Mouse (Mus musculus) forebrain, postnatal 0 days (tissue): ENCODE data around the gene Prickle2. TPM values are rescaled to one million over a fixed set of nuclear protein-coding genes. Genes with fewer than 3 reads are reported as not detected.
A peak's percentile ranks its signal among the peaks of the same experiment; 100 is the strongest.

Source experiments
- ATAC-seq: fragments of 200-750 bp; cut with Nextera tagmentation; 2 replicates; pipeline ENCODE4 v1.8.0; 2017; ENCODE audit warnings: mild to moderate bottlenecking, moderate library complexity
- DNase-seq: peaks from one replicate; pipeline ENCODE4 v3.0.0-alpha.2; 2015
- H3K27ac ChIP-seq: fragments of 300-500 bp; sonication (generic); 2 replicates; pipeline ENCODE4 v1.5.1; 2014; ENCODE audit warnings: low read depth, mild to moderate bottlenecking, antibody characterized with exemption, low read length, moderate library complexity, mixed read lengths
- H3K27me3 ChIP-seq: fragments of 300-500 bp; sonication (generic); 2 replicates; pipeline ENCODE4 v1.6.1; 2014; ENCODE audit warnings: mild to moderate bottlenecking, low read length, mixed read lengths; ENCODE audit not compliant: insufficient read depth
- H3K36me3 ChIP-seq: fragments of 300-500 bp; sonication (generic); 2 replicates; pipeline ENCODE4 v1.6.1; 2014; ENCODE audit warnings: mild to moderate bottlenecking, moderate library complexity; ENCODE audit not compliant: insufficient read depth
- H3K4me1 ChIP-seq: fragments of 300-500 bp; sonication (generic); 2 replicates; pipeline ENCODE4 v1.6.1; 2014; ENCODE audit warnings: antibody characterized with exemption; ENCODE audit not compliant: insufficient read depth
- H3K4me2 ChIP-seq: fragments of 300-500 bp; sonication (generic); 2 replicates; pipeline ENCODE4 v1.6.1; 2014; ENCODE audit warnings: low read depth, mild to moderate bottlenecking, moderate library complexity
- H3K4me3 ChIP-seq: fragments of 300-500 bp; sonication (generic); 2 replicates; pipeline ENCODE4 v1.5.1; 2014; ENCODE audit warnings: low read depth, low read length, mixed read lengths
- H3K9ac ChIP-seq: fragments of 300-500 bp; sonication (generic); 2 replicates; pipeline ENCODE4 v1.6.1; 2014; ENCODE audit warnings: mild to moderate bottlenecking
- H3K9me3 ChIP-seq: fragments of 300-500 bp; sonication (generic); 2 replicates; pipeline ENCODE4 v1.6.1; 2016; ENCODE audit warnings: low read length
- CTCF ChIP-seq: sonication (generic); IDR thresholded peaks from 2 replicates; pipeline ENCODE4 v1.5.1; 2016; ENCODE audit warnings: antibody characterized with exemption, control low read depth, low read depth
- WGBS: fragments of 180-500 bp; shearing (Covaris S2); extraction: QIAGEN DNeasy Blood & Tissue Kit; methylation state at CpG from one replicate; pipeline ENCODE4 v1.1.7; 2014; 5-methylcytosine and 5-hydroxymethylcytosine counted together
- polyA plus RNA-seq: library from polyadenylated mRNA; unstranded; fragments of >200 nt; fragmentation: Nextera tagmentation; extraction: Ambion mirVana; gene quantifications from 2 replicates; pipeline ENCODE4 v1.2.1, GENCODE M21; 2015
- total RNA-seq: library from RNA; depleted of rRNA; stranded (reverse); fragments of >200 nt; gene quantifications from 2 replicates; pipeline ENCODE4 v1.2.3, GENCODE M21; 2014

Prickle2 gene
- total and polyA plus RNA-seq, 2 experiments from 2014 or later: 8.4 to 29.4 TPM

GRCm38 (mm10) chr6:92446662-92447061 is 259.3 kb downstream of the Prickle2 start:
- H3K4me3 ChIP-seq: no peak overlapping the region
- H3K27me3 ChIP-seq: no peaks in the 10 kb centered on the region
- no peaks in the 10 kb centered on the region for H3K4me1 ChIP-seq
- H3K9ac ChIP-seq: no peak overlapping the region
- no peak overlapping the region for H3K27ac ChIP-seq
- 63% methylated on average over 3 of the region's 3 CpGs for WGBS
- ATAC-seq (no peak), DNase-seq (no peak)
- no peaks in the 10 kb centered on the region for H3K9me3 ChIP-seq
- no peak overlapping the region for H3K4me2 ChIP-seq
- no peak for TF ChIP-seq CTCF
- no peaks in the 10 kb centered on the region for H3K36me3 ChIP-seq

GRCm38 (mm10) chr6:92441205-92441604 is 264.8 kb downstream of the Prickle2 start:
- no peak overlapping the region for H3K9ac ChIP-seq
- H3K27ac ChIP-seq: no peak overlapping the region
- ATAC-seq (no peak), DNase-seq (no peak)
- no peaks in the 10 kb centered on the region for H3K36me3 ChIP-seq
- 0 out of 2 replicates have a peak, but pooled peaks have one; percentile 27 for TF ChIP-seq CTCF
- WGBS: 55% methylated on average over 2 of the region's 3 CpGs
- H3K4me2 ChIP-seq: no peak overlapping the region
- H3K27me3 ChIP-seq: no peaks in the 10 kb centered on the region
- H3K4me3 ChIP-seq: no peak overlapping the region
- H3K9me3 ChIP-seq: no peaks in the 10 kb centered on the region
- no peaks in the 10 kb centered on the region for H3K4me1 ChIP-seq

- Histone ChIP-seq H3K36me3 (no peaks in the 10 kb centered on the region), H3K9ac (no peak overlapping the region), H3K27me3 (no peaks in the 10 kb centered on the region), H3K9me3 (no peaks in the 10 kb centered on the region), H3K4me3 (no peak overlapping the region), H3K4me2 (no peak overlapping the region), H3K4me1 (no peaks in the 10 kb centered on the region), H3K27ac (no peak overlapping the region)
- WGBS: 88% methylated on average over 3 of the region's 3 CpGs
- ATAC-seq (no peak), DNase-seq (no peak)
- no peak for TF ChIP-seq CTCF
Observed at GRCm38 (mm10) chr6:92440251-92440650, 265.7 kb downstream of the Prickle2 start.

GRCm38 (mm10) chr6:92432146-92432545 is 273.8 kb downstream of the Prickle2 start:
- Histone ChIP-seq H3K4me2 (no peak overlapping the region), H3K4me1 (no peaks in the 10 kb centered on the region), H3K4me3 (no peak overlapping the region), H3K27me3 (no peaks in the 10 kb centered on the region), H3K9me3 (no peaks in the 10 kb centered on the region), H3K9ac (no peak overlapping the region), H3K27ac (no peak overlapping the region), H3K36me3 (no peaks in the 10 kb centered on the region)
- 92% methylated on average over 5 of the region's 5 CpGs for WGBS
- DNase-seq (no peak), ATAC-seq (no peak)
- TF ChIP-seq CTCF: no peak

- TF ChIP-seq CTCF: no peak
- H3K27me3 ChIP-seq: no peaks in the 10 kb centered on the region
- no peak overlapping the region for H3K4me2 ChIP-seq
- no peaks in the 10 kb centered on the region for H3K36me3 ChIP-seq
- H3K4me1 ChIP-seq: no peaks in the 10 kb centered on the region
- H3K27ac ChIP-seq: no peak overlapping the region
- 63% methylated on average over 7 of the region's 7 CpGs for WGBS
- DNase-seq (no peak), ATAC-seq (no peak)
- no peak overlapping the region for H3K4me3 ChIP-seq
- no peak overlapping the region for H3K9ac ChIP-seq
- no peaks in the 10 kb centered on the region for H3K9me3 ChIP-seq
Observed at GRCm38 (mm10) chr6:92427406-92428171, 278.4 kb downstream of the Prickle2 start.

GRCm38 (mm10) chr6:92425901-92426300 is 280.1 kb downstream of the Prickle2 start:
- Histone ChIP-seq H3K27ac (no peak overlapping the region), H3K36me3 (peaks cover 12% of the 10 kb centered on the region; the same call in 1 of the 2 replicates), H3K4me2 (no peak overlapping the region), H3K4me1 (no peaks in the 10 kb centered on the region), H3K4me3 (no peak overlapping the region), H3K9me3 (no peaks in the 10 kb centered on the region), H3K27me3 (no peaks in the 10 kb centered on the region), H3K9ac (no peak overlapping the region)
- DNase-seq: no peak
- ATAC-seq: no peak
- no peak for TF ChIP-seq CTCF
- WGBS: 82% methylated on average over 8 of the region's 8 CpGs

- WGBS: 84% methylated on average over 7 of the region's 7 CpGs
- H3K36me3 ChIP-seq: peaks cover 13% of the 10 kb centered on the region; the same call in 1 of the 2 replicates
- H3K27ac ChIP-seq: no peak overlapping the region
Observed at GRCm38 (mm10) chr6:92425476-92425875, 280.5 kb downstream of the Prickle2 start.

More at GRCm38 (mm10) chr6:92425476-92425875, 280.5 kb downstream of the Prickle2 start:
- DNase-seq (no peak), ATAC-seq (no peak)
- Histone ChIP-seq H3K9me3 (no peaks in the 10 kb centered on the region), H3K4me2 (no peak overlapping the region), H3K4me1 (no peaks in the 10 kb centered on the region), H3K4me3 (no peak overlapping the region), H3K27me3 (no peaks in the 10 kb centered on the region), H3K9ac (no peak overlapping the region)
- no peak for TF ChIP-seq CTCF
